Mouse (Mus musculus) liver, postnatal 0 days (tissue): ENCODE results near the gene Map3k1. TPM values are rescaled to one million over a fixed set of nuclear protein-coding genes. Genes with fewer than 3 reads are reported as not detected.
A peak's percentile ranks its signal among the peaks of the same experiment; 100 is the strongest.

Source experiments
- ATAC-seq: fragments of 200-750 bp; cut with Nextera tagmentation; 2 replicates; pipeline ENCODE4 v1.8.0; 2017; ENCODE audit warnings: mild to moderate bottlenecking, moderate library complexity
- DNase-seq: peaks from one replicate; pipeline ENCODE4 v3.0.0-alpha.2; 2016
- H3K27ac ChIP-seq: fragments of 300-500 bp; sonication (generic); 2 replicates; pipeline ENCODE4 v1.5.1; 2014; ENCODE audit warnings: antibody characterized with exemption, moderate library complexity, mild to moderate bottlenecking, low read depth
- H3K27me3 ChIP-seq: fragments of 300-500 bp; sonication (generic); 2 replicates; pipeline ENCODE4 v1.6.1; 2014; ENCODE audit warnings: low read length, control low read depth, mixed read lengths; ENCODE audit not compliant: insufficient read depth
- H3K36me3 ChIP-seq: fragments of 300-500 bp; sonication (generic); replicated peaks from 2 replicates; pipeline ENCODE4 v1.6.1; 2014; ENCODE audit warnings: mild to moderate bottlenecking, control low read depth, low read length, moderate library complexity, mixed read lengths; ENCODE audit not compliant: insufficient read depth
- H3K4me1 ChIP-seq: fragments of 300-500 bp; sonication (generic); 2 replicates; pipeline ENCODE4 v1.6.1; 2014; ENCODE audit warnings: antibody characterized with exemption, mild to moderate bottlenecking, control low read depth; ENCODE audit not compliant: insufficient read depth
- H3K4me2 ChIP-seq: fragments of 300-500 bp; sonication (generic); 2 replicates; pipeline ENCODE4 v1.6.1; 2014; ENCODE audit warnings: low read depth, mild to moderate bottlenecking, low read length, moderate library complexity, mixed read lengths
- H3K4me3 ChIP-seq: fragments of 300-500 bp; sonication (generic); 2 replicates; pipeline ENCODE4 v1.5.1; 2014; ENCODE audit warnings: low read depth, low read length
- H3K9ac ChIP-seq: fragments of 300-500 bp; sonication (generic); replicated peaks from 2 replicates; pipeline ENCODE4 v1.6.1; 2014; ENCODE audit warnings: mild to moderate bottlenecking, moderate library complexity
- H3K9me3 ChIP-seq: fragments of 300-500 bp; sonication (generic); 2 replicates; pipeline ENCODE4 v1.6.1; 2016; ENCODE audit warnings: mild to moderate bottlenecking, control low read depth, low read length, mixed read lengths
- CTCF ChIP-seq: sonication (generic); IDR thresholded peaks from 2 replicates; pipeline ENCODE4 v1.5.1; 2016; ENCODE audit warnings: antibody characterized with exemption, low read depth
- EP300 ChIP-seq: IDR thresholded peaks from 2 replicates; pipeline ENCODE4 v1.6.1; 2016; ENCODE audit warnings: antibody characterized with exemption, low read depth, mild to moderate bottlenecking
- WGBS: fragments of 180-500 bp; shearing (Covaris S2); extraction: QIAGEN DNeasy Blood & Tissue Kit; methylation state at CpG from one replicate; pipeline ENCODE4 v1.1.7; 2014; ENCODE audit not compliant: insufficient replicate concordance; 5-methylcytosine and 5-hydroxymethylcytosine counted together
- polyA plus RNA-seq: library from polyadenylated mRNA; unstranded; fragments of >200 nt; fragmentation: Nextera tagmentation; extraction: Ambion mirVana; gene quantifications from 2 replicates; pipeline ENCODE4 v1.2.1, GENCODE M21; 2015

Map3k1 gene
- polyA plus RNA-seq, 1 experiment from 2014 or later, result 11.5 TPM

- H3K4me2 ChIP-seq, result peak overlapping the region; percentile 59
- H3K4me3 ChIP-seq, result 0 out of 2 replicates have a peak overlapping the region, but pooled peaks have one; percentile 0
- no peaks in the 10 kb centered on the region for H3K27me3 ChIP-seq
- WGBS, result 5% methylated on average over 8 of the region's 8 CpGs
- peaks cover 4% of the 10 kb centered on the region; the same call in 1 of the 2 replicates for H3K36me3 ChIP-seq
- TF ChIP-seq CTCF (no peak), EP300 (no peak)
- H3K27ac ChIP-seq, result peak overlapping the region; percentile 72
- H3K4me1 ChIP-seq, result peaks cover 69% of the 10 kb centered on the region
- no peaks in the 10 kb centered on the region for H3K9me3 ChIP-seq
- DNase-seq (peak; percentile 83), ATAC-seq (peak; percentile 86)
- peak overlapping the region; percentile 3; the same call in 1 of the 2 replicates for H3K9ac ChIP-seq
Observed at GRCm38 (mm10) chr13:111797021-111797420, 11.8 kb downstream of the Map3k1 start.

GRCm38 (mm10) chr13:111796191-111796920 is 12.4 kb downstream of the Map3k1 start:
- peak overlapping the region; percentile 3; the same call in 1 of the 2 replicates for H3K9ac ChIP-seq
- peak overlapping the region; percentile 72 for H3K27ac ChIP-seq
- DNase-seq (peak; percentile 82), ATAC-seq (peak; percentile 85)
- 0 out of 2 replicates have a peak overlapping the region, but pooled peaks have one; percentile 0 for H3K4me3 ChIP-seq
- peak overlapping the region; percentile 59 for H3K4me2 ChIP-seq
- H3K9me3 ChIP-seq, result no peaks in the 10 kb centered on the region
- H3K4me1 ChIP-seq, result peaks cover 69% of the 10 kb centered on the region
- H3K27me3 ChIP-seq, result no peaks in the 10 kb centered on the region
- 19% methylated on average over 11 of the region's 11 CpGs for WGBS
- TF ChIP-seq EP300, result no peak
- TF ChIP-seq CTCF, result no peak
- peaks cover 4% of the 10 kb centered on the region; the same call in 1 of the 2 replicates for H3K36me3 ChIP-seq

GRCm38 (mm10) chr13:111792975-111793287 is 15.9 kb downstream of the Map3k1 start:
- no peak overlapping the region for H3K27ac ChIP-seq
- TF ChIP-seq EP300 (no peak), CTCF (no peak)
- H3K9ac ChIP-seq, result no peak overlapping the region
- ATAC-seq, result no peak
- H3K4me3 ChIP-seq, result no peak overlapping the region
- no peak overlapping the region for H3K4me2 ChIP-seq
- 90% methylated on average over 14 of the region's 14 CpGs for WGBS
- no peaks in the 10 kb centered on the region for H3K27me3 ChIP-seq
- peaks cover 8% of the 10 kb centered on the region; the same call in 1 of the 2 replicates for H3K36me3 ChIP-seq
- peaks cover 75% of the 10 kb centered on the region for H3K4me1 ChIP-seq
- no peak for DNase-seq
- no peaks in the 10 kb centered on the region for H3K9me3 ChIP-seq

- Histone ChIP-seq H3K27me3 (no peaks in the 10 kb centered on the region), H3K9ac (no peak overlapping the region), H3K4me2 (no peak overlapping the region), H3K36me3 (peaks cover 8% of the 10 kb centered on the region), H3K9me3 (no peaks in the 10 kb centered on the region), H3K4me1 (peaks cover 69% of the 10 kb centered on the region), H3K27ac (no peak overlapping the region), H3K4me3 (no peak overlapping the region)
- DNase-seq (no peak), ATAC-seq (no peak)
- TF ChIP-seq CTCF (no peak), EP300 (no peak)
- 67% methylated on average over 16 of the region's 16 CpGs for WGBS
Observed at GRCm38 (mm10) chr13:111792130-111792974, 16.4 kb downstream of the Map3k1 start.

GRCm38 (mm10) chr13:111791596-111791995 is 17.2 kb downstream of the Map3k1 start:
- peaks cover 8% of the 10 kb centered on the region for H3K36me3 ChIP-seq
- no peak for TF ChIP-seq CTCF
- no peak overlapping the region for H3K4me3 ChIP-seq
- peaks cover 62% of the 10 kb centered on the region for H3K4me1 ChIP-seq
- H3K9ac ChIP-seq, result peak overlapping the region; percentile 18; the same call in 1 of the 2 replicates
- no peaks in the 10 kb centered on the region for H3K27me3 ChIP-seq
- 88% methylated on average over 11 of the region's 11 CpGs for WGBS
- no peak for DNase-seq
- no peak overlapping the region for H3K4me2 ChIP-seq
- ATAC-seq, result no peak
- no peaks in the 10 kb centered on the region for H3K9me3 ChIP-seq
- no peak overlapping the region for H3K27ac ChIP-seq

- TF ChIP-seq EP300, result no peak
- TF ChIP-seq CTCF, result no peak
- peak overlapping the region; percentile 30 for H3K9ac ChIP-seq
- H3K4me2 ChIP-seq, result peak overlapping the region; percentile 54; the same call in 1 of the 2 replicates
- ATAC-seq (no peak; the same call in 1 of the 2 replicates), DNase-seq (no peak)
- H3K4me3 ChIP-seq, result no peak overlapping the region
- peaks cover 4% of the 10 kb centered on the region for H3K36me3 ChIP-seq
- no peaks in the 10 kb centered on the region for H3K9me3 ChIP-seq
- no peaks in the 10 kb centered on the region for H3K27me3 ChIP-seq
- 48% methylated on average over 9 of the region's 9 CpGs for WGBS
- H3K27ac ChIP-seq, result peak overlapping the region; percentile 20; the same call in 1 of the 2 replicates
- peaks cover 47% of the 10 kb centered on the region for H3K4me1 ChIP-seq
Observed at GRCm38 (mm10) chr13:111789420-111790065, 19.2 kb downstream of the Map3k1 start.
